Mouse (Mus musculus) embryonic facial prominence, embryonic 13.5 days (tissue): ENCODE results near the gene Tmem87b. TPM values are rescaled to one million over a fixed set of nuclear protein-coding genes. Genes with fewer than 3 reads are reported as not detected.

Experiments
- ATAC-seq: fragments of 200-750 bp; cut with Nextera tagmentation; 2 replicates; pipeline ENCODE4 v1.8.0; 2017; ENCODE audit warnings: low read depth; ENCODE audit not compliant: insufficient number of reproducible peaks, insufficient read depth, low FRiP score, low TSS enrichment
- H3K27ac ChIP-seq: fragments of 300-500 bp; sonication (generic); 2 replicates; pipeline ENCODE4 v1.5.1; 2015; ENCODE audit warnings: moderate library complexity, mild to moderate bottlenecking, inconsistent platforms
- H3K27me3 ChIP-seq: fragments of 300-500 bp; sonication (generic); 2 replicates; pipeline ENCODE4 v1.6.1; 2015; ENCODE audit warnings: mild to moderate bottlenecking, inconsistent platforms
- H3K36me3 ChIP-seq: fragments of 300-500 bp; sonication (generic); 2 replicates; pipeline ENCODE4 v1.6.1; 2015; ENCODE audit warnings: mild to moderate bottlenecking, inconsistent platforms
- H3K4me1 ChIP-seq: fragments of 300-500 bp; sonication (generic); 2 replicates; pipeline ENCODE4 v1.6.1; 2015; ENCODE audit warnings: inconsistent platforms
- H3K4me2 ChIP-seq: fragments of 300-500 bp; sonication (generic); 2 replicates; pipeline ENCODE4 v1.6.1; 2015; ENCODE audit warnings: moderate library complexity, mild to moderate bottlenecking, inconsistent platforms
- H3K4me3 ChIP-seq: fragments of 300-500 bp; sonication (generic); 2 replicates; pipeline ENCODE4 v1.5.1; 2015; ENCODE audit warnings: mild to moderate bottlenecking, inconsistent platforms
- H3K9ac ChIP-seq: fragments of 300-500 bp; sonication (generic); 2 replicates; pipeline ENCODE4 v1.6.1; 2015; ENCODE audit warnings: mild to moderate bottlenecking, inconsistent platforms
- H3K9me3 ChIP-seq: fragments of 300-500 bp; sonication (generic); 2 replicates; pipeline ENCODE4 v1.6.1; 2016; ENCODE audit warnings: inconsistent platforms
- WGBS: fragments of 180-500 bp; shearing (Covaris S2); methylation state at CpG from one replicate; pipeline ENCODE4 v1.1.7; 2015; ENCODE audit warnings: mixed read lengths; 5-methylcytosine and 5-hydroxymethylcytosine counted together
- polyA plus RNA-seq: library from polyadenylated mRNA; unstranded; fragments of >200 nt; fragmentation: Nextera tagmentation; extraction: Ambion mirVana; gene quantifications from 2 replicates; pipeline ENCODE4 v1.2.1, GENCODE M21; 2015

Gene Tmem87b
- polyA plus RNA-seq, 1 experiment from 2014 or later: 28.4 TPM

DNA sequence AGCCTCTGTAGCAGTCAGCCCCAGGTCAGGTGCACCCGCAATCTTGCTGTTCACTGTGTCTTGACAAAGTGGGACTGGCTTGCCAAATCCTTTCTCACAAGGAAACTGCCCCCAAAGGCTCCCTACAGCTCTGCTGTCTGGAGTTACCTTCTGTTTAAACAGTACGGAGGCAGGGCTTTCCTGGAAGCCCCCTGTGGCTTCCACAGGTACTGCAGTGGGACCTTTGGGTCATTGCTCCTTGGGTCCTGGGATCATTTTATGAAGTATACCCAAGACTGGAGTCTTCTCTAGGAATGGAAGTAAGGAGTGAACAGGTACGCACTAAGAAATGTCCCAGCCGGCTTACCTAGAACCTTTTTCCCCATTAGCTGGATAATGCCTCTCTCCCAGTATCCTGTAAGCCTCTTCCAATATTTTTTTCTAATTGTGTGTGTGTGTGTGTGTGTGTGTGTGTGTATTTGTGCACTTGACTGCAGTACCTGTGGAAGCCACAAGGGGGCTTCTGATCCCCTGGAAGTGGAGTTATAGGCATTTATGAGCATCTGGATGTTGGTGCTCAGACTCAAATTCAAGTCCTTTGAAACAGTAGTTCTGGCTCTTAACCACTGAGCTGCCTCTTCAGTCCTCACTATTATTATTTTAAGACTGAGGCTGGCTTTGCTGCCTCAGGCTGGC is 72.9 kb downstream of the Tmem87b start:
- 82% methylated on average over 4 of the region's 4 CpGs for WGBS
- no peaks in the 10 kb centered on the region for H3K36me3 ChIP-seq
- no peak for ATAC-seq
- H3K4me3 ChIP-seq: no peak overlapping the region
- H3K4me2 ChIP-seq: no peak overlapping the region
- H3K27ac ChIP-seq: no peak overlapping the region
- H3K4me1 ChIP-seq: 0 out of 2 replicates have a peak, but pooled peaks cover 3% of the 10 kb centered on the region
- no peak overlapping the region for H3K9ac ChIP-seq
- no peaks in the 10 kb centered on the region for H3K9me3 ChIP-seq
- peaks cover 10% of the 10 kb centered on the region; the same call in 1 of the 2 replicates for H3K27me3 ChIP-seq

DNA sequence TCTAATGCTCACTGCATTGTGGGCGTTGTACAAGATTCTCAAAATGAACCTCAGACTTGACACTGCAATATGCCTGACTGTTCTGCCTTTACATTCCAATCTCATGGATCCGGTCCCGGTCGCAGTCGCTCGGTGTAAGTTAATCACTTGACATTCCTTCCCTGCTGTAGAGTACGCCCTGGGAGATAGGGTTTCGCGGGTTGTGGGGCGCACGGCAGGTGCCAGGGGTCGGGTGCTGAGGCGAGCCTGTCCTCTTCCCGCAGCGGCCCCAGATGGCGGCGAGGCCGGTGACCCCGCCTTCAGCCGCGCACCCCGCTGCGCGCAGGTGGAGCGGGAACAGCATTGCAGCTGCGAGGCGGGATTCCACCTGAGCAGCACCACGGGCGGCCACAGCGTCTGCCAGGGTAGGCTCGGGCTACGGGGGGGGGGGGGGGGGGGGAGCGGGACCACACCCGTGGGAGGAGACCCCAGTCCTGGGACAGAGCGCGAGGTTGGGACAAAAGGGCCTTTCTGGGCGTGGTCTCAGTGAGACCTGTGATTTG is 74.3 kb downstream of the Tmem87b start:
- Histone ChIP-seq H3K4me1 (0 out of 2 replicates have a peak, but pooled peaks cover 3% of the 10 kb centered on the region), H3K9ac (peak overlapping the region; percentile 51; the same call in 1 of the 2 replicates), H3K4me3 (peak overlapping the region; percentile 41), H3K36me3 (no peaks in the 10 kb centered on the region), H3K4me2 (peak overlapping the region; percentile 75), H3K27me3 (peaks cover 10% of the 10 kb centered on the region; the same call in 1 of the 2 replicates), H3K27ac (no peak overlapping the region), H3K9me3 (no peaks in the 10 kb centered on the region)
- WGBS: 2% methylated on average over 35 of the region's 37 CpGs
- no peak for ATAC-seq

DNA sequence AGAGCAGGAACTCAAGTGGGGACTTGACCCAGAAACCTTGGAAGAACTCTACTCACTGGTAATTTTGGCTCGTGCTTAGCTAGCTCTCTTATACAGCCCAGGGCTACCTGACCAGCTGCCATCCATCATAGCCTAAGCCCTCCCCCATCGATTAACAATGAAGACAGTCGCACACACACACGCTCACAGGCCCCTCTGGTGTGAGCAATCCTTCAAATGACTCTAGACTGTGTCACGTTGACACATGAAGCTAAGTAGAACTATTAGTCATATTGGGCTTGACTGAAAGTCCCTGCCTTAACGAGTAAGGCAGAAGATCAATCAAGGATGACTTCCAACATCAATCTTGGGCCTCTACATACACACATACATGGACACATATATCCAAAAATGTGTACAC is 84.9 kb downstream of the Tmem87b start:
- Histone ChIP-seq H3K27ac (no peak overlapping the region), H3K4me2 (no peak overlapping the region), H3K4me3 (no peak overlapping the region), H3K36me3 (no peaks in the 10 kb centered on the region), H3K9me3 (peaks cover 8% of the 10 kb centered on the region), H3K27me3 (no peaks in the 10 kb centered on the region), H3K9ac (no peak overlapping the region), H3K4me1 (no peaks in the 10 kb centered on the region)
- ATAC-seq: no peak
- WGBS: 83% methylated on average over 6 of the region's 6 CpGs

DNA sequence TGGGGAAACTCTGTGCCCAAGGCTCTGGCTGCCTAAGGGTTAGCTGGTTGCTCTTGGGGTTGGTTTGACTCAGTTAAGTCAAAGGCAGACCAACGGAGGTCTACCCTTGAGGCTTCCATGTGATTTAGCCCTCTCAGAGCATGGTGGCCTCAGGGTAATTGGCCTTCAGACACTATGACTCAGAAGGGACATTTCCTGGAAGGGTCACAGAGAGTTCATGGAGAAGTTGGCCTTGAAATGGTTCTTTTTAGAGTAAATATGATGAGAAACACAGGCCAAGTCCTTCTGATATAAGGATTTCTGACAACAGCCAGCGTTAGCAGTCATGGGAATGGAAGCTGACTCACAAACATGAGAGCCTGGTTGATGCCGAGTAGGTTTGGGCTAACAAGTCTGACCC is 85.7 kb downstream of the Tmem87b start:
- H3K36me3 ChIP-seq: no peaks in the 10 kb centered on the region
- 76% methylated on average over 3 of the region's 3 CpGs for WGBS
- H3K4me3 ChIP-seq: no peak overlapping the region
- no peak overlapping the region for H3K9ac ChIP-seq
- no peak for ATAC-seq
- H3K27ac ChIP-seq: no peak overlapping the region
- peaks cover 3% of the 10 kb centered on the region; the same call in 1 of the 2 replicates for H3K4me1 ChIP-seq
- no peak overlapping the region for H3K4me2 ChIP-seq
- peaks cover 8% of the 10 kb centered on the region for H3K9me3 ChIP-seq
- H3K27me3 ChIP-seq: no peaks in the 10 kb centered on the region

Other genes starting within 250 kb of the Tmem87b start
- not detected in 2 replicates for gene Spdye4c, start 226.9 kb upstream of the Tmem87b start, polyA plus RNA-seq
- 65.4 and 72.5 TPM in 2 replicates for gene Anapc1, start 130.7 kb upstream of the Tmem87b start, polyA plus RNA-seq
- gene Mertk, start 119.2 kb upstream of the Tmem87b start, polyA plus RNA-seq: 12.1 and 15.4 TPM in 2 replicates
- gene Fbln7, start 44.9 kb downstream of the Tmem87b start, polyA plus RNA-seq: 2.9 and 3.4 TPM in 2 replicates
- gene Zc3h8, start 126.0 kb downstream of the Tmem87b start, polyA plus RNA-seq: 8.8 and 8.9 TPM in 2 replicates
- gene Zc3h6, start 149.3 kb downstream of the Tmem87b start, polyA plus RNA-seq: 2.3 and 3.7 TPM in 2 replicates
- 24.1 TPM in 2 replicates for gene Gm10762, start 149.6 kb downstream of the Tmem87b start, polyA plus RNA-seq
- gene Vinac1, start 230.1 kb downstream of the Tmem87b start, polyA plus RNA-seq: 0.06 and 0.10 TPM in 2 replicates
- 19.6 and 20.4 TPM in 2 replicates for gene Ttl, start 247.8 kb downstream of the Tmem87b start, polyA plus RNA-seq